Mouse (Mus musculus) spleen, adult 18-20 months (tissue): ENCODE measurements around the gene Map3k20.

Experiments
- DNase-seq, 2 experiments: peaks; one replicate each; pipeline ENCODE4 v3.0.0; 2022; ENCODE audit warnings: mixed read lengths in 2 of 2

Map3k20 gene

DNA sequence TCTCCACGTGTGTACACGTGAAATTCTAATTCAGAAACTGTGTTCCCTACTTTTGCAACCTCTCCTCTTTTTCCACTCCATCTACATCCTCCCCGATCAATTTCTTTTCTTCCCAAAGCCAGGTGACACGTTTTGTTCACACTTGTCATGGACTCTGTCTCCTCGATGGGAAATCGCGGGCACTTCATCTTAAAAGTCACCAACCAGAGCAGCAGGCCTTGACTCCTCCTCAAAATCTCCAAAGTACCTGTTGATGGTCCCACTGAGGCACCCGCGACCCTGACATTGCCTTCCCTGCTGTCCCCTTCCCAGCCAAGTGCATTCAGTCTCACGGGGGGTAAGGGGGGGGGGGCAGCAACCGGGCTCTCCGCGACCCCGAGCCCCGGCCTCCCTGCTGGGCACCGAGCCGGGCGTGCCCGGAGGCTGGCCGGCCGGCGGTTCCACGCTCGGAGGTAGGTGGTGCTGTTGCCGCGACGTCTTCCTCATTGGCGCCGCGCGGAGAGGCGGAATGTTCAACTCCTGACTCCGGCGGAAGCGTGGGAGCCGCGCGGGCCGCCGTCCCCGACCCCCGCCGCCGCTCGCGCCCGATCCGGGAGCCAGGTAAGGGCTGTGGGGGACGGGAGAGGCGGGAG lies at the start of gene Map3k20:
Map3k20 (plus strand) TSS at position 382 of the 632 bp plus-strand sequence.
- peak; percentile 36 to 68 for DNase-seq

DNA sequence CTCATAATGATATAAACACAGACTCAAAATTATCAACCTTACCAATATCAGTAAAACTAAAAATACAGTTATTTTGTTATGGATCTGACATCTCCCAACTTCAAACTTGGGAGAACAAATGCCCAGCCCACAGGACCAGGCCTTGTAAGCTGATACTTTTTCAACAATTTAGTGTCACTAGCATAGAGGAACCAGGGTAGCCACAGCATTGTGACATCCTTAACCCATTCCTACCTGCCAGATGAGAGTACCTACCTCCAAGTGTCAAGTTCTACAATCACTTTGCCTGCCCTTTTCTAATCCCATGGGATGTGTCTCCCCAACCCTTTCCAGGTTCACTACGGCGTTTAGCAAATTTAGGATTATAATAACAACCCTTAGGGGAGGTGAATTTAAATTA lies 47.0 kb upstream of the Map3k20 start:
- DNase-seq = no peak

DNA sequence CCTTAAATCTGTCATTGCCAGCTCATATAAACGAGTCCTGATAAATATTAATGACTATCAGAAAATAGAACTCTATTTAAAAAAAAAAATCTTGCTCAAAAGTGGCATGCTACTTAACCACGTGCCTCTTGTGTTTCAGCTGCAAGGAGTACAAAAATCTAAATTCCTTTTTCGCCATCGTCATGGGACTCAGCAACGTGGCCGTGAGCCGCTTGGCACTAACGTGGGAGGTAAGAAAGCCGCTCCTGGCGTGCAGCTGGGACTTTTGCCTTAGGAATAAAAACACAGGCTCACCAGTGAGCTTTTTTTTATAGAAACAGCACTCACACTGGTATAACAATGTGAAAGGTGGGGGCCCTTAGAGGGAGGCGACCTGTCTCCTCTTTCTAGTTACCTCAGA lies 46.5 kb upstream of the Map3k20 start:
- no peak for DNase-seq

DNA sequence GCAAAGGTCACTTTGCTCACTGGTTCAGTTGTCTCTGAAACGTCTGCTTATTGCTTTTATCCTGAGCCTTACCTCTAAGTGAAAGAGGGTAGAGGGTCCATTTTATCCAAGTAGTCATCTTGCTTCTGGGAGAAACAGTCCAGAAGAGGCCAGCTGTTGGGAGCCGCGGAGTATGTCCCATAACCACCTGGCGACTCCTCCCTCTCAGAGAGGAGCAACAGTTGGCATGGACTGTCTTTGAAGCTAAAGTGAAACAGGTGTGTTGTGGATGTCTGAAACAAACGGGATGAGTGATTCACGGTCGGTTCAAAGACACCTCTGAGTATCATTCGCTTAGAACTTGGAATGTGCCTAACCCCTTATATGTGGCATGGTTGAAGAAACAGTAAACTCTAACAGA lies 46.0 kb upstream of the Map3k20 start:
- DNase-seq = no peak

DNA sequence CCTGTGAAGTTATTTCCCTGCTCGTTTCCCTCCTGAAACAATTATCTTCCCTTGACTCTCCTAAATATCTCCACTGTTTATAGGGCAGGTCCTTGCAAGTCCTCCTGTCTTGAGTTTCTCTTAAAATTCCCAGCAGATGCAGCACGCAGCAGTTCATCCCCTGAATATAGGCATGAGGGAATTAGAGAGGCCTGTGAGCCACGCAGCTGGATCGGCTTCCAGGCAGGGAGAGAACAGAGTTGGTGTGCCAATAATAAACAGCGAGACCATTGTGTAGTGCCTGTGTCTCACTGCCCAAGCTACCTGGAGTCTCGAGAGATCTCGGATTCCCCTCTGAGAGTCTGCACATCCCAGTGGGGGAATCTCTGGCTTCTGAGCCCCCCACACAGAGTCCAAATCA lies 45.4 kb upstream of the Map3k20 start:
- no peak for DNase-seq

DNA sequence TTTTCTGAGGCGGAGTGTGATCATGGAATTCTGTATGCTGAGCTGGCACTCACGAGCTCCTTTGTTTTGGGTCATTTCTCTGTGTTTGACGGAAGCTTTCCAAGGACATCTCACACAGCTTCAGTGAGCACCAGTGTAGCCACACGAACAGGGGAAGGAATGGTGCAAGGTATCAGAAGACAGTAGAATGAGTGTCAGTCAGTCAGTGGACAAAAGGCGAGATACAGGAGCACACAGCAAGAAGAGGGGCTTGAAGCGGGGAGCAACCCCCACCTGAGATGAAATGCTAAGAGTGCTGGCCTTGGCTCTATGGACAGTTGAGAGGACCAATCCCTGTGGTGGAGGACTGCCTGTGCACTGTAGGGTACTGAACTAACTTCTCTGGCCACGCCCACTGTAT lies 44.7 kb upstream of the Map3k20 start:
- DNase-seq = no peak

DNA sequence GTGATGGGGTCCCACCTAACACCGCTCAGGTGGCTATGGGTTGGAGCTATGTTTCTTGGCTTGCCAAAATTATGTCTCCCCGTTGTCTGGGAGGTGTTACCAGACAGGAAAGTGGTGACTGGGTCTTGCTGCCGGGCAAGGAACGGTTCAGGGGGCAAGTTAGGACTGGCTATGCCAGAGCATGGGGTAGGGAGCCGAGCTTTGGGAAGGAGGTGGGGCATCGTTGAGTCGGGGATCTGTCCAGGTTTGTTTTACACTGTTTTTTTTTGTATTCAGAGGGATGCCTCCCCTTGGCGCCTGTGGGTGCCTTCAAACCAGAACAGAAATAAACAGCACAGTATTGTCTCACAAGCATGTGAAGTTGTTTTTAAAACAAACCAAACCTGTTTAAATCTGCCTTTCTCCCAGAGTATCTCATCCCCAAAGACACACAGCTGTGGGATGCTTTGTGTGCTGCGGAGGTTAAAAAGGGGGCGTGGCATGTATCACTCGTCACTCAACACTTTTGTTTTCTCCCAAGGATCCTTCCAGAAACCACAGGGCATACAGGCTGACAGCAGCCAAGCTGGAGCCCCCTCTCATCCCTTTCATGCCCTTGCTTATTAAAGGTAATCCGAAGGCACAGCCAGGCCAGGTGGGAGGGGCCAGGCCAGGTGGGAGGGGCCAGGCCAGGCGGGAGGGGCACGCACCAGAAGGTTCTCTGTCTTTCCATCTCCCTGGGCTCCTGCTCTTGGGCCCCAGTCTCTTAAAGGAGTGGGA lies 43.5 kb upstream of the Map3k20 start:
- no peak for DNase-seq

DNA sequence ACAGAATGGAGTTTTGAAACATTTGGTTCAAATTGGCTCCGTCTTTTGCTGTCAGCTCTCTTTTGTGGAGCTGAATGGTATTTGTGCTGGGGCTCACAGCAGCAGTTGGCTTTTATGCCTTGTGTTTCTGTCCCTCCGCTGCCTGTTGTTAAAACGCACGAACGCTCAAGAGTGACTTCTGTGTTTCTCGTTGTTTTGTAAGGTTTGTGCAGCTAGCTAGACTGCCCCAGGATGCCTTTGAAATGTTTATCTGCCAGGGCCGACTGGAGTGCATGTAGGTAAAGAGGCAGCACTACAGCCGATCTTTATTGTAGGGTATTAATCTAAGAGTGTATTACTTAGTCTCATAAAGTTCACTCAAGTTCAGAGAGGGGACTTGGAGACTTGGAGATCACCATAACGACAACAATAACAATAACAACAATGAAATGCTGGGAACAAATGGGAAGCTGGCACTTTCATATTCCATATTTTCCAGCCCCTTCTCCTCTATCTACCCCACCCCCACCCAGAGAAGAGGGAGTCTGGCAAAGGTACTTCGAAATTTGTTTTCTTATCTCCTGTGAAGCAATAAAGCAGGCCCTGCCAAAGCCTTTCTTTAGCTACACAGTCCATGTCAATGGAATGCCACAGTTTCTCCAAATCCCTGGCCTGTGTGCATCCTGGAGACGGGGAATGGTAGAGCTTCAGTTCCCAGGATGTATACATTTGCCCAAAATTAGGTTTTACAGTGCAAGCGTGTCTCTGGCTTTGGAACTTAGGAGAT lies 42.3 kb upstream of the Map3k20 start:
- DNase-seq = no peak

DNA sequence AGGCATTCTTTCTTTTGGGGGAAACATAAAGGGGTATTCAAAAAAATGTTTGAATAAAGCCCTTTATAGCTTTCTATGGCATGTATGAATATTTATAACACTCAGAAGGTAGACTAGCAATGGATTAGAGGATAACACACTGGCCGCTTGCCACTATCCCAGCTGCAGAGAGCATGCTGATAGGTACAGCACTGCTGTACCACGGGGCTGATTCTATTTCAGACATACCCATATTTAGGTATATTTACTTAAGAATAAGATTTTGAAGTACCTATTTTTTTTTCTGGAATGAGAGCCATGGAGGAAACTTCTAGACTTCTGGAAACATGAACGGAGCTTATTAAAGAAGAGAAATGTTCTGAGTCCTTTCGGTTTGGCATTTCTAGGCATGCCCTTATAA lies 39.8 kb upstream of the Map3k20 start:
- no peak for DNase-seq

DNA sequence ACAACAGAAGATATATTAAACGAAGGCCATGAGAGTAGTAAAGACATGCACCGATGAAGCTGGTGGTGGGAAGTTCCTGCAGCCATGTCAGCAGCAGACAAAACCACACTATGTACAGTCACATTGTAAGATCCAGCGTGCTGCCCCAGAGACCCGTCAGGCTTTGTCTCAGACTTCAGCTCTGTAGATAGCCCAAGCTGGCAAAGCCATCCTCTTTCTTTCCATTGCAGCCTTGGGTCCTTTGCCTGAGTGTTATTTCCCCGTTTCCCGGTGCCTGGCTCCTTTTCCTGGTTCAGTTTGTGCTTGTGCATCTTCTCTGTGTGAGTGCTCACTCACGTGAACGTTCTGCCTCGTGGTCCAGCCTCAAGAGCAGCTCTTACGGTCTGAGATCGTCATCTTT lies 39.1 kb upstream of the Map3k20 start:
- DNase-seq = no peak

DNA sequence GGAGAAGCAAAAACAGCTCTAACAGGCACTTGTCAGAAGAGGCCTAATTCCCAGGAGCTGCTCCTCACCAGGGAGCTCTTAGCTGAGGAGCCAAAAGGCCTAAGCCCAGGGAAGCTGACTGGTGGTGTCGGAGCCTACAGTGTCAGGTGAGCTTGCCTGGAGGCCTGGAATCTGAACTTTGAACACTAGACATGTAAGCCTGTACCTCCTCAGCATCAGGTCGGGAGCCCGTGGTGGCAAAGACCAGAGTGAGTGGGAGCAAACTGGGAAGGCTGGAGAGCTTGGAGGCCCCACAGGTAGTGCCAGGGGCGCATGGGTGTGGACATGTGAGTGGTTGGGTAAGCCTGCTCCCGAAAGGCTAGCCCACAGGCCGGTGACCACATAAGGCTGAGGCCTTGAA lies 37.6 kb upstream of the Map3k20 start:
- no peak for DNase-seq

DNA sequence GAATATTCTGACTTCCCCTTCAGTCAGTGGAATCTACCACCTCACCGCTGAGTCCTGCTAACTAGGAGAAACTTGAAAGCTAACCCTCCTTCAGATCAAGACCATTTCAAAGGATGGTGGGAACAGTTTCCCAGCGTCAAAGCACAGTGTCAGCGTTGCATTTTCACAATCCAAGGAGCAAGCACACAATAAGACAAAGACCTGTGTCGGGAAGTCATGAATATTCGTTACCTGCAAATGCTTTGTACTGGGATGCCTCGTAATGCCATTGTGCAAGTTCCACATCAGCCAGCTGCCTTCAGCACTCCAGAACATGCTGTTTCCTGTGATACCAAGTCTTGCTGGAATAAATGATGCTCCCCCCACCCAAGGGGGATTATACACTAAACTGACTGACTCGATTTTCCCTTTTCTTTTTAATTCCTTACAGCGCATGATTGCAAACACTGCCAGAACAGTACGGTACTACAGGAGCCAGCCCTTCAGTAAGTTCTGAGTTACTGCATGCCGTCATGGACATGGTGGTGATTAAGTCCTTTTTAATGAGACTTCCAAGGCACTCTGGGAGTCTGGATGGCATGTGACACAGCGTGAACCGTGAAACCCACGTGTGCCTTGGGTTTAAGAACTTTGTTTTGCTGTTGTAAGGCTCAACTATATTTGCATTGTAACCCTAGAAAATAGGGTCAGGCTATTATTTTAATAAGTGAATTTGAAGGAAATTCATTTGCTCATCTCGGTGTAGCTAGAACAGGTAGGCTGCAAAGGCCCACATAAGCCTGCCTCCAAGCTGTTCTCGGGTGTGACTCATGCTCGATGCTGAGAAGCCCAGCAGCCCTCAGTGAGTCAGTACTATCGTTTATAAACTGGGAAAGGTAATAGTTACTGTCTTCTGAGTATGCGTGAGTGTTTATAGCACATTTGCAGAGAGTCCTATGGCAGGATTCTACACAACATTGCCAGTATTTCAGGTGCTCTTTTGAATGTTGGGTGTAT lies 32.6 kb upstream of the Map3k20 start:
- no peak for DNase-seq

DNA sequence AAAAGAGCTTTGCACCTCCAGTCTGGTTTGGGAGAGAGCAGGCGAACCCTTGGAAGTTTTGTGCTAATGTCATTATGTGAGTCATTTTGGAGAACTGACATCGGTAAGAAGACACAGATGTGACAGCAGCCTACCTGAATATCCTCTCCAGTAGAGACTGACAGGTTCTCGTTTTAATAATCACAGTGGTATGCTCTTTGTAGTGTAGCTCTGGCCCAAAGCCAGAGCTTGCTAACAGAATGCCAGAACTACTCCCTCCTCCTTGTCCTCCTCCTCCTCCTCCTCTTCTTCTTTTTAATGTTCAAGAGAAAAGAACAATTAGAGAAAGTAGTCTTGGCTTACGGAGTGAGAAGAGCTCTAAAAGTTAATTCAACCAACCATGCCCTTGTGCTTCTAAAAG lies 31.6 kb upstream of the Map3k20 start:
- DNase-seq = no peak

DNA sequence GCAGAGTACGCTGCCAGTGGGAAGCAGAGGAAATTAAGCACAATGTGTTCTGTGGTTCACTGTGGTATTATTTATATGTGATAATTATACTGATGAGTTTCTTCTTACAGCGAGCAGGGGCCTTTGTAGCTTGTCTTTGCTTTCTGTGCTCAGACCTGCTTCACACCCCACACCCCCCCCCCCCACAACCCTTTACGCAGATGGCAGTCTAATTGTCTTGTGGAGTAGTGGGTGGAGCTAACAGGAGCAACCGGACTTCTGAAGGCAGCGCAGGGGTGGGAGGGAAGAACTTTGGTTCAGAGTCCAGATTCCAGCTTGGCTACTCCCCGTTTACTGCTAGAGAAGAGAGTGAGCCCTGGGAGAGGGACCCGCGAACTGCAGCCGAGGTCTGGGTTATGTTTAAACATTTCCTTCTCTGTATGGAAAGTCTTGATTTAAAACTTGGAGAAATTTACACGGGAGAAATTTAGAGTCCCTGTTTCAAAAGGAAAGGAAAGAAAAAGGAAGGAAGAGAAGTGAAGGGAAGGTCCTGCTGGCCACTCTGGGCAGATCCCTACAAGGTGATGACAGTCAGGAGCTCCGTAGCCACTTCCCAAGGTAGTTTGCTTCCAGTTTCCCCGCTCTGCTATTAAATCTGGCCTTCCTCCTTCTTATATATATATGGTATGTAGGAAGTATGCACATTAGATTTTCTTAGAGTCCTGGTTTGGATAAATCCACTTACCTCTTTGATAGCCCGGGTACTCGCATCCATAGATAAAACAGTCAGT lies 30.4 kb upstream of the Map3k20 start:
- DNase-seq = no peak

DNA sequence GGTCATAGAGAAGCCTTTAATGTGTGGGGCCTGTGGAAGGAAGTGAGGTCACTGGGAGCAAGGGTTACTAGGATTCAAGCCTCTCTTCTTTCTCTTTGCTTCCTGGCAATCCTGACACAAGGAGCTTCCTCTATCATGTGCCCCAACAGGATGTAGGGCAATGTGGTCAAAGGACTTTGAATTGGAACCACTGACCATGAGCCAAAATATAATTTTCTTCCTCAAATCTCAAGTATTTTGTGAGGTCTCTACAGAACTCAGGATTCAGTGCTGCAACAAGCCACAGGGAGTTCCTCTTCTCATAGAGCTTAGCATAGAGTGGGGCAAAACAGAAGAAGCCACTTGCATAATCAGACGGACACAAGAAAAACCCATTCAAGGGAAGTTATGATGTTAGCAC lies 24.7 kb upstream of the Map3k20 start:
- DNase-seq = no peak

DNA sequence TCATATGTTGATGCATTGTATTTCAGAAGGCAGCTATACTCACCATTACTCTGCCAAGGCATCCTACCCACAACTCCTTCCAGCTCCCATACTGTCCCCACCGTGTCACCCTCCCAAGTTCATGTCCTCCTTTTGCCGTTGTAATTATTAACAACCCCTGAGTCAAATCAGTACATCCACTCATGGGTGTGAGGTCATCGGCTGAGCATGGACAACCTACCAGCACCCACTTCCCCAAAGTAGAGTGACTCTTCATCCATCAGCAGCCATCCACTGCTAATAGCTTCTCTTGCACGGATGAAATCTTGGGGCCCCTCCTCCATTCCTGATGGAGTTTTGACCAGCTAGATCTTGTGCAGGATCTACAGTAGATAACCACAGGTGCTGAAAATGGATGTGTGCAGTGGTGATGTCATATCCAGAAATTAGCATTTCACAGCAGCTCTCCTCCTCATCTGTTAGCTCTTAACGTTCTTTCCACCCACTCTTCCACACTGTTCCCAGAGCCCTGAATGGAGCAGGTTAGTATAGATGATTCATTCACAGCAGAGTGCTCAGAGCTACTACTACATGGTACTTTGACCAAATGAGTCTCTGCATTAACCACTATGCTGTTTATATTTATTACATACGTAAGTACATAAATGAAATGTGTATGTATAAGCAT lies 22.5 kb upstream of the Map3k20 start:
- no peak for DNase-seq

DNA sequence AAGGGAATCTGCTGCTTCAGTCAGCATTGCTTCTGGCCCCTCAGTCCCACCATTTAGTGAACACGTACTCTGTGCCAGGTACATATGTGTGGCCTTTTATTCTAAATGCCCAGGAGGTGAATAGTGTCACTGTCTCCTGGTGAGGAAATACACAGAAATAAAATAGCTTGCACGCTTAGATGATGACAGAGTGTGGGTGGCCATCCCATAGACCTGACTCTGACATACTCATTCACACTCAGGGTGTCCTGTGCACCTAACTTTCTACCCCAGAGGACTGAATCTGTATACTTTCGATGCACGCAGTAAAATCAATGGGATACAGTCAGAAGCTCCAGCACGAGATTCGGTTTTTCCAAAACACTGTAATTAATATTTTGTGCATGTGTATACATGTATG lies 18.0 kb upstream of the Map3k20 start:
- DNase-seq = no peak

DNA sequence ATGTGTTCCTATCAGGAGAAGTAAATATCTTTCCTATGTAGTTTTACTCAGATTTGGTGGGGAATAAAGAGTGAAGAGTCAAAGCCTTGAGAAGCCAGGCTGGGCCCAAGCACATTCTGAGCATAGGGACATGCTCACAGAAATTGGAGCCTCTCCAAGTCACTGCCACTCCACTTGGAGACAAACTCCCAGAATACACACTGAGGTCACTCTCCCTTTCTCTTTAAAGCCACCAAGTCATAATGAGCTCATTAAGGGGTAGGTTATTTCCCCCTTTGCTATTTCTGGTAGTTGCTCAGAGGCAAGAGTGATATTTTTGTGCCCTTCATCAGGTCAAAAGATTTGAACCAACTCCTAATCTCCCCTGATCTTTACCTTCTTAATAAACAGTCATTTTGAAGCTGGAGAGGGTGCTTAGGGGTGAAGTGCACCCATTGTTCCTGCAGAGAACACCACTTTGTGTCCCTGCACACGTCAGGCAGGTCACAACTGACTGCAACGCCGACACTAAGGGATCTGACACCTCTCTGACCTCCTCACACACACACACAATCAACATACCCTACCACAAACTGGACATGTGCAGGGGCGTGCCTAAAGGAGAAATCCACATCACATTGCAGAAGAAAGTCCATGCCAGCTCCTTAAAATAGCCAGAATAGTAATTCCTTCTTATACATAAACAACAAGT lies 15.6 kb upstream of the Map3k20 start:
- DNase-seq = no peak

DNA sequence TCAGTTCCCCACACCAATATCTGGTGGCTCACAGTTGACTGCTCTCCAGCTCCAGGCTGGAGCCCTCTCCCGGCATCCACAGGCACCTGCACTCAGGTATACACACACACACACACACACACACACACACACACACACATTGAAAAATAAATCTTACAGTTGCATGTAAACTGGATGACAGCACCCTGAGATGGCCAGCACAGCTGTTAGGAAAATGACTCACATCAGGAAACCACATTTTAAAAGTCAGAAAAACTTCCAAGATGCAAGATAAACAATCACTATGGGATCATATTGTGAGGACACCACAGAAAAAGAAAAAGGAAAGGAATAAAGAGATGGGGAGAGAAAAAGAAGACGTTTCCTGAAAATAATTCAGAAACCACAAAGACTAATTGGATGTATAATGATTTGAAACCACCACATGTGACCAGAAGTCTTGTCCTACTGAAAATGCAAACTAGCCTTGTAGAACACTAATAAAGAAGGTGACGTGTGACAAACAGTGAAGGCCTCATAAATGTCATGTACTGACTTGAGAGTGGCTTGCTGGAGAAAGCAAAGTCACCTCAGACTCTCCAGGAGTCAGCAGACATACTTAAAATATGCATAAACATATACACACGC lies 7.1 kb upstream of the Map3k20 start:
- DNase-seq = no peak

DNA sequence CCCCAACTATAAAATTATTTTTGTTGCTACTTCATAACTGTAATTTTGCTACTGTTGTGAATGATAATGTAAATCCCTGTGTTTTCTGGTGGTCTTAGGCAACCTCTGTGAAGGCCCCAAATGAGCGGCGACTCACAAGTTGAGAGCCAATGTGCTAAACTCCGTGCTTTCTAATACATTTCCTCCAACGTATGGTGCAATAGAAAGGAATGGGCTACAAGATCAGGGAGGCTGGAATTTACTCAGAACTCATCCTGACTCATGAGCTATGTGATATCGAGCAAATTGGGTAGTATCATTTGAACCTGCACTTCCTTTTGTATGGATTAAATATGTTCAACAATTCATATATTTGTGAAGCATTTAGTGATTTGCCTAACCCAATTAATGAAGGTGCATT lies 4.9 kb upstream of the Map3k20 start:
- no peak for DNase-seq
